Mouse (Mus musculus): ENCODE measurements around the gene Mon2. TPM values are rescaled to one million over a fixed set of nuclear protein-coding genes. Genes with fewer than 3 reads are reported as not detected.

Gene Mon2
- polyA plus RNA-seq, 1 experiment from 2014 or later, result 32.4 TPM

DNA sequence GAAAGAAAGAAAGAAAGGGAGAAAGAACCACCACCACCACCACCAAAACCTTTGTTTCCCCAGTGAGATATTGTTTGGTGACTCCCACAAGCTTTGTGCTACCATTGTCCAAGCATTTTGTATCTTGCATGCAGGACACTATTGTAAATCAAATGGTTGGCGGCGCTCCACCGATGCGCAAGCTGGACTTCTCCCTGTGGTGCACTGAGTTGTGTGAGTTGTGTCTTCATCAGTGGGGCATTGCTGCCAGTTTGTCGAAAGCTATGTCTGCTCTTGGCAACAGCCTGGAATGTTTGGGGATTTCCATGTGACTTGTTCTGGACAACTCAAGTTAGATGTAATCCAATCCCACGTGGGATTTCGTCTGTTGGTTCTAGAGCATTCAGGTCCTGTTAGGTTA is 18.2 kb upstream of the Mon2 start:
- Histone ChIP-seq H3K4me1 (no peaks in the 10 kb centered on the region), H3K36me3 (no peaks in the 10 kb centered on the region), H3K4me3 (no peak overlapping the region), H3K27ac (no peak overlapping the region), H3K9me3 (no peaks in the 10 kb centered on the region), H3K9ac (no peak overlapping the region), H3K27me3 (no peaks in the 10 kb centered on the region), H3K4me2 (no peak overlapping the region)
- WGBS, result 82% methylated on average over 7 of the region's 7 CpGs
- no peak for ATAC-seq (ENCODE audit: insufficient number of reproducible peaks, insufficient read depth, low FRiP score, low TSS enrichment, low read depth)

DNA sequence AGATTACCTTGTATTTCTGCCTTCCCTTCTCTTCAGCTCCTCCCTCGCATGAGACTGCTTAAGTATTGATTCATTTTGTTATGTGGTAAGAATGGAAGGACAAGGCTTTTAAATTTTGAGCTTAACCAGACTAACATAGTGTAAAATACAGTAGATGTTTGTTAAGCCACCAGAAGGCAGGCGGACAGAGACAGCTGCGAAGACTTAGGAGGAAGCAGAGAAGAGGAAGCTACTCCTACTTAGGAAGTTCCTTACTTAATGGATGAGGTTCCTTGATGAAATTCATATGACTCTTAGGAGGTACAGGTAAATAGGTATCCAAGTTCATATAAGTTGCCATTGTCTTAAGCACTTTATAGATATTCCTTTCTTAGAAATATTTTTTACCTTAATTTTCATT is 16.3 kb upstream of the Mon2 start:
- WGBS, result 75% methylated on average over 3 of the region's 3 CpGs
- no peaks in the 10 kb centered on the region for H3K4me1 ChIP-seq
- H3K4me2 ChIP-seq, result no peak overlapping the region
- H3K9me3 ChIP-seq, result no peaks in the 10 kb centered on the region
- no peaks in the 10 kb centered on the region for H3K27me3 ChIP-seq
- no peak for ATAC-seq (ENCODE audit: insufficient number of reproducible peaks, insufficient read depth, low FRiP score, low TSS enrichment, low read depth)
- H3K27ac ChIP-seq, result no peak overlapping the region
- no peaks in the 10 kb centered on the region for H3K36me3 ChIP-seq
- H3K4me3 ChIP-seq, result no peak overlapping the region
- no peak overlapping the region for H3K9ac ChIP-seq

DNA sequence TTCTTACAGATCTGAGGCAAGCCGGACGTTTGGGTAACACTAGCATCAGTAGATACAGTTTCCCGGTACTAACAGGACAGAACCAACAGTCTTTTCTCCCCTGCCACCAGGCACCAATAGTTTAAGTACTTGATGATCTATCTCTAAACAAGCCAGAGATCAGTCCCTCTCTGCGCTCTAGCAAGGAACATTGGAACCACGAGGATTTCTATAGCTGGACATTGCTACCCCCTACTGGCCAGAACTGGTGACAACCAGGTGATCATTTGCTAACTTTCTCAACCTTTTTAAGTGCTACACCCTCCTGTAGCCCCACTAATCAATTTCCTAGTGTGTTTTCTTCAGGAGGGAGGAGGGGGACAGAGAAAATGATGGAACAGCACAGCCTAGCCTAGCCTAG is 15.4 kb upstream of the Mon2 start:
- Histone ChIP-seq H3K27ac (no peak overlapping the region), H3K27me3 (no peaks in the 10 kb centered on the region), H3K9me3 (no peaks in the 10 kb centered on the region), H3K36me3 (no peaks in the 10 kb centered on the region), H3K4me1 (no peaks in the 10 kb centered on the region), H3K9ac (no peak overlapping the region), H3K4me3 (no peak overlapping the region), H3K4me2 (no peak overlapping the region)
- WGBS, result 36% methylated on average over 5 of the region's 5 CpGs
- ATAC-seq (ENCODE audit: insufficient number of reproducible peaks, insufficient read depth, low FRiP score, low TSS enrichment, low read depth), result no peak

DNA sequence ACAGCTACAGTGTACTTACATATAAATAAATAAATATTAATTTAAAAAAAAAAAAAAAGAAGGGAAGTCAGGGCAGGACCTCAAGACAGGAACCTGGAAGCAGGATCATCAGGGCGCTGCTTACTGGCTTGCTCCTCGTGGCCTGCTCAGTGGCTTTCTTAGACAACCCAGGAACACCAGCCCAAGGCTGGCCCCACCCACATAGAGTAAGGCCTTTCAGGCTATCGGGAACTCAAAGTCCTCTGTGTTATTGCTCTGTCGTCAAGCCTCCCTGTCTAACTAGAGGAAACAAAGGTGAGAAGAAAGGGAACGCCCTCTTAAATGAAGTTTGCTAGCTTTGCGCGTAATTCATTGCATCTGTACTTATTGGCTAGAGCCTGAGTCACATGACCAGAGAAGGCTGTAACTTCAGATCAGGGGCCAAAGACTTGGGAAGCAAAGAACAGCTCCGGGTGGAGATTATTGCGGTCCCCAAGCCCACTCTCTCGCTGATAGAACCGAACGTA is 13.2 kb upstream of the Mon2 start:
- 81% methylated on average over 12 of the region's 12 CpGs for WGBS
- no peak overlapping the region for H3K4me3 ChIP-seq
- no peak for ATAC-seq (ENCODE audit: insufficient number of reproducible peaks, insufficient read depth, low FRiP score, low TSS enrichment, low read depth)

DNA sequence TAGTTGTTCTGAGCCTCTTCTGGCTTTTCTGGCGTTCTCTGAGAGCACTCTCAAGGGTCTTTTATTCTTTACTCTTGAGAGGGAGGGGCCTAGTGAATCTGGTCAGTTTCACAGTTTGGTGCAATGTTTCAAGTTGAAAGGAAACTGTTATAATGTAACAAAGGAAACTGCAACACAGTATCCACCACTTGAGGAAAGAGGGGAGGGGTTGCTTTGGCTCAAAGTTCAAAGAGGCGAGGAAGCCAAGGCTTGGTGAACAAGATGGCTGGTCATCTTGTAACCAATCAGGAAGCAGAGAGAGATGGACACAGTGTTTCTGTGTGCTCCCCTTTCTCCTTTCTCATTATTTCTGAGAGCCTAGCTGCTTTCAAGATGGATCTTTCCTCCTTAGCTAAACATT is 10.5 kb upstream of the Mon2 start:
- H3K4me1 ChIP-seq, result no peaks in the 10 kb centered on the region
- no peak for ATAC-seq (ENCODE audit: insufficient number of reproducible peaks, insufficient read depth, low FRiP score, low TSS enrichment, low read depth)
- 82% methylated on average over 2 of the region's 2 CpGs for WGBS
- H3K4me2 ChIP-seq, result no peak overlapping the region
- H3K27me3 ChIP-seq, result no peaks in the 10 kb centered on the region
- no peaks in the 10 kb centered on the region for H3K9me3 ChIP-seq
- no peak overlapping the region for H3K27ac ChIP-seq
- no peak overlapping the region for H3K9ac ChIP-seq
- H3K4me3 ChIP-seq, result no peak overlapping the region
- H3K36me3 ChIP-seq, result no peaks in the 10 kb centered on the region

More for the DNA sequence above, 13.2 kb upstream of the Mon2 start:
- no peaks in the 10 kb centered on the region for H3K4me1 ChIP-seq
- H3K27ac ChIP-seq, result no peak overlapping the region
- no peaks in the 10 kb centered on the region for H3K9me3 ChIP-seq
- H3K9ac ChIP-seq, result no peak overlapping the region
- H3K27me3 ChIP-seq, result no peaks in the 10 kb centered on the region
- H3K4me2 ChIP-seq, result no peak overlapping the region
- no peaks in the 10 kb centered on the region for H3K36me3 ChIP-seq

DNA sequence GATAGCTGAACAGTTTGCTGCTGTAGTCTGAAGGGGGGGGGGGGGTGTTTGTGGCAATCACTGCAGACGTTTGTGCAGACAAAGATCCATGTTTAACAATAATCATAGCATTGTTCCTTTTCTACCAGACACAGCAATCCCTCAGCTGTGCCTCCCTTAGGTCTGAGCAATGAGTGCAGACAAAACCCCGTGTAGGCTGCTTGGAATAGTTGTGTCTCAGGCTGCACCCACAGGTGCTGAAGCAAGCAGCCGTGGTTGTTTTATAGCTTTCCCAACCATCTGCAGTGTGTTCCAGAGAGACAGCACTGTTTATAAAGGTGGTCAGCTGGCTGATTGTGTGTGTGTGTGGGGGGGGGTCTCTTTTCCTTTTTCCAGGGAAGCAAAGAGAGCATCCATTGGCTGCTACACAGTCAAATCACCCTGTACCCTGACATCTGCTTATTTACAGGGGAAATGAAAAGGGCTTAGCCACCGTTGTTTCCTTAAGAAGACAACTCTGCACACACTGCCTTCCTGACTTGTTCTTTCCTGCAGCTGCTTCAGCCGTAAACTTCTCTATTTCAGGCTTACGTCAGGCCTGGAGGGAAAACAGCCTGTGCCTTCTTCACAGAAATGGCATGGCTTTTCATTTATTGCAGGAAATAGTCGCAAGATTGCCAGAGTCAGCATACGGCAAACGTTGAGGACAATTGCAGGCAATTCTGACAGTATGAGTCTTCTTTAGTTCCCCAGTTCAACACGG is 8.8 kb upstream of the Mon2 start:
- Histone ChIP-seq H3K4me3 (no peak overlapping the region), H3K27me3 (no peaks in the 10 kb centered on the region), H3K27ac (no peak overlapping the region), H3K4me1 (no peaks in the 10 kb centered on the region), H3K36me3 (no peaks in the 10 kb centered on the region), H3K9ac (no peak overlapping the region), H3K4me2 (no peak overlapping the region), H3K9me3 (no peaks in the 10 kb centered on the region)
- WGBS, result 63% methylated on average over 10 of the region's 10 CpGs
- no peak for ATAC-seq (ENCODE audit: insufficient number of reproducible peaks, insufficient read depth, low FRiP score, low TSS enrichment, low read depth)

DNA sequence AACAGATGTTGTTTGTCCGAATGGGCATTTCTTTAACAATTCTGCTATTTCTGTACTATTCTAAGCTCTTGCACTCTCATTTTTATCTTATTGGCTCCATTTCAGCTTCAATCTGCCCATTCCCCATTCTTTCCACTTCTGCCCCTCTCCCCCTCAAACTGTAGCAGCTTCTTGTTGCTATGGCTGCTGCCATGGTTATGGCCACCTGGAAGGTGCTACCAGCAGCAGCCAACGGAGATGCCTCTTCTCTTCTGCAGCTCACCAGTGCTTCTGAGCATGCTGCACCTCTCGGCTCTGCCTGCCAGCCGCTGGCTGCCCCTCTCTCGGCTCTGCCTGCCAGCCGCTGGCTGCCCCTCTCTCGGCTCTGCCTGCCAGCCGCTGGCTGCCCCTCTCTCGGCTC is 8.0 kb upstream of the Mon2 start:
- Histone ChIP-seq H3K36me3 (no peaks in the 10 kb centered on the region), H3K4me1 (no peaks in the 10 kb centered on the region), H3K4me2 (no peak overlapping the region), H3K9ac (no peak overlapping the region), H3K9me3 (no peaks in the 10 kb centered on the region), H3K27me3 (no peaks in the 10 kb centered on the region), H3K4me3 (no peak overlapping the region), H3K27ac (no peak overlapping the region)
- ATAC-seq (ENCODE audit: insufficient number of reproducible peaks, insufficient read depth, low FRiP score, low TSS enrichment, low read depth), result no peak
- WGBS, result 74% methylated on average over 9 of the region's 9 CpGs

DNA sequence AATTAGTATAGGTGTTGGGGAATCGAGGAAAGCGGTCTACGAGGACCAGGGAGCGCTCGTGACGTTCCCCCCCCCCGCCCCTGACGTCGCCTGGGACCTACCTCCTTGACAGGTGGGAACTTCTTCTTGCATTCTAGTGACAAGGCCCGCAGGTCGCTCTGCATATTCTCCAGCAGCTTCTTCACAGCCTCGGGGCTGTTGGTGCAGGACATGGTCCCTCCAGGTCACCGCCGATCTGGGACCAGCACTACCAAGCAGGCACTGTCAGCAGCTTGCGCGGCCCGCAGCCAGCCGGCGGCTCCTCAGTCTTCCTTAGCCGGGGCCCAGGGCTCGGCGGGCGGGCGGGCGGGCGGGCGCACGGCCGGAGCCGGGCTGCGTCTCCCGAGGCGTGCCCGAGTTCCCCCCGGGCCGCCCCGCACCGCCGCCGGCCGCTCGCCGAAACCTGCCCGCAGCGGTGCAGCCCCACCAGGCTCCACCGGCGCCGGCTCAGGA is 508 bp downstream of the Mon2 start:
- Histone ChIP-seq H3K4me3 (peak overlapping the region; percentile 98), H3K36me3 (peaks cover 17% of the 10 kb centered on the region), H3K9me3 (no peaks in the 10 kb centered on the region), H3K27ac (peak overlapping the region; percentile 78), H3K4me1 (peaks cover 9% of the 10 kb centered on the region), H3K9ac (peak overlapping the region; percentile 94), H3K27me3 (no peaks in the 10 kb centered on the region), H3K4me2 (peak overlapping the region; percentile 81)
- under 1% methylated on average over 45 of the region's 48 CpGs for WGBS
- peak; percentile 63 for ATAC-seq (ENCODE audit: insufficient number of reproducible peaks, insufficient read depth, low FRiP score, low TSS enrichment, low read depth)

DNA sequence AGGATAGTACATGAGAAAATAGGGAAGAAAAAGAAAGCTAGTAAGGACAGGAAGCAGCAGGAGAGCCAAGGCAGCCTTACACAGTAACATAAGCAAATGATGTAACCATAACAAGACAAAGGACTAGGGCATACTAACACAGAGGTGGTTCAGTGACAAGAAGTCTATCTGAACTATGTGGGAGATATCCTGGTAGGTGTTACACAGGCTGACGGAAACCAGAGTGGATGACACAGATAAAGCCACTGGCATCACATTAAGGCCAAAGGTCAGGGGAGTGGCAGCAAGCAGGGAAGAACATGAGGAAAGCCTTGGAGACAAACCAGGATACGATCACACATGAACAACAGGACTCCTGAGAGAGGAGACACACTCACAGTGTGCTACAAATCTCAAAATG is 4.3 kb downstream of the Mon2 start:
- H3K36me3 ChIP-seq, result peaks cover 30% of the 10 kb centered on the region
- H3K27ac ChIP-seq, result no peak overlapping the region
- H3K9me3 ChIP-seq, result 0 out of 2 replicates have a peak, but pooled peaks cover 6% of the 10 kb centered on the region
- WGBS, result 94% methylated on average over 2 of the region's 2 CpGs
- H3K4me3 ChIP-seq, result no peak overlapping the region
- no peaks in the 10 kb centered on the region for H3K27me3 ChIP-seq
- H3K9ac ChIP-seq, result no peak overlapping the region
- H3K4me2 ChIP-seq, result no peak overlapping the region
- no peak for ATAC-seq (ENCODE audit: insufficient number of reproducible peaks, insufficient read depth, low FRiP score, low TSS enrichment, low read depth)
- peaks cover 9% of the 10 kb centered on the region for H3K4me1 ChIP-seq

DNA sequence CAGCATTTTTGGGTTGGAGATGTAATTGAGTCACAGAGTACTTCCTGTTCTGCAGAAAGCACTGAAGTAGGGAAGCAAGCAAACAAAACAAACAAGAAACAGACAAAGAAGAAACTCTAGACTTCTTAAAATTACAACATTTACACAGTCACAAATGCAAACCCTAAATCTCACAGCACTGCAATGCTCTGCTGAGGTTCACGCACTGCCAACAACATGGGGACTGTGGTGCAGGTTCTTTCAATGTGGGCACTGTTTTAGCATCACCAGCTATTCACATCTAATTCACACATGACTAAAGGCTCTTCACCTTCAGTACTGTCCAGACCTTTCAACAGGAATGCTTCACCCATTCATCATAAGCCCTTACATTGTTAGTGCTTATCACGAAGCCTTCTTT is 13.3 kb downstream of the Mon2 start:
- peaks cover 5% of the 10 kb centered on the region; the same call in 1 of the 2 replicates for H3K36me3 ChIP-seq
- 88% methylated on average over 2 of the region's 2 CpGs for WGBS
- ATAC-seq (ENCODE audit: insufficient number of reproducible peaks, insufficient read depth, low FRiP score, low TSS enrichment, low read depth), result no peak

DNA sequence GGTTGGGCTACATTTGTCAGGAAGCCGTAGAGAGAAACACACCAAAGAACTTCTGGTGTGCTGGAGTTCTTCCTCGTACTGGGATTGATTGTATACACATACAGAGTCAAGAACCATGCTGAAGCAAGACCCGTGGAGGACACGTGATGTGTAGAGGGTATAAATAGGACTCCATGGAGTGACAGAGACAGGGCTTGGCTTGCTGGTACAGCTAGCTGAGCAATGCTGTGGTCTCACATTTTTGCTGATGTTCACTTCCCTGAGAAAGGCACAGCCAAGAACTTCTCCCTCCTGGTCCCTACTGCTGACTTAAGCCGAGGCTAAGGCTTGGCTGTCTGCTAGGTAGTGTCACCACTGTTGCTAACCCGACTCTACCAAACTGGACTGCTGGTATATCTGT is 15.5 kb downstream of the Mon2 start:
- 91% methylated on average over 6 of the region's 6 CpGs for WGBS
- ATAC-seq (ENCODE audit: insufficient number of reproducible peaks, insufficient read depth, low FRiP score, low TSS enrichment, low read depth), result no peak
- H3K36me3 ChIP-seq, result peaks cover 11% of the 10 kb centered on the region; the same call in 1 of the 2 replicates

More for the DNA sequence above, 13.3 kb downstream of the Mon2 start:
- Histone ChIP-seq H3K27ac (no peak overlapping the region; the same call in 1 of the 2 replicates), H3K9me3 (no peaks in the 10 kb centered on the region), H3K27me3 (no peaks in the 10 kb centered on the region), H3K4me3 (no peak overlapping the region), H3K4me1 (no peaks in the 10 kb centered on the region), H3K9ac (no peak overlapping the region), H3K4me2 (no peak overlapping the region)

DNA sequence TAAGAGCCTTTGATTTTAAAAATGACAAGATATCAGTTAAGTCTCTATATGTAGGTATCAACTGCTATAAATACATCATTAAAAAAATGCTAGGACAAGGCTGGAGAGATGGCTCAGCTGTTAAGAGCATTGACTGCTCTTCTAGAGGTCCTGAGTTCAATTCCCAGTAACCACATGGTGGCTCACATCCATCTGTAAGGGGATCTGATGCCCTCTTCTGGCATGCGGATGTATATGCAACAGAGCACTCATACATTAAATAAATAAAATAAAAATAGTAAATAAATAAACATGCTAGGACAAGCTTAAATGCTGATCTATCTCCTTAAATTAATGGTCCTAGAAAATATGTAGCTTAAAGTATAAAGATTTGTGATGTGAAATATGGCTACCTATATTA is 19.2 kb downstream of the Mon2 start:
- Histone ChIP-seq H3K4me1 (no peaks in the 10 kb centered on the region), H3K27ac (no peak overlapping the region), H3K4me3 (no peak overlapping the region), H3K9me3 (no peaks in the 10 kb centered on the region), H3K9ac (no peak overlapping the region), H3K4me2 (no peak overlapping the region), H3K36me3 (peaks cover 15% of the 10 kb centered on the region; the same call in 1 of the 2 replicates), H3K27me3 (no peaks in the 10 kb centered on the region)
- ATAC-seq (ENCODE audit: insufficient number of reproducible peaks, insufficient read depth, low FRiP score, low TSS enrichment, low read depth), result no peak
- 95% methylated on average over 1 of the region's 1 CpGs for WGBS

More for the DNA sequence above, 15.5 kb downstream of the Mon2 start:
- Histone ChIP-seq H3K4me3 (no peak overlapping the region), H3K9ac (no peak overlapping the region), H3K27ac (no peak overlapping the region), H3K4me1 (no peaks in the 10 kb centered on the region), H3K9me3 (no peaks in the 10 kb centered on the region), H3K27me3 (no peaks in the 10 kb centered on the region), H3K4me2 (no peak overlapping the region)
